Mouse (Mus musculus) layer of hippocampus, adult 2 months (tissue): ENCODE measurements at regions not wholly inside any gene's neighbourhood (a gene's known extent, or its start where the extent isn't known, plus 50 kb on each side); places are given as distances from the start of the nearest gene placed in this dataset.

Experiments
- DNase-seq, 2 experiments: peaks; one replicate each; pipeline ENCODE4 v3.0.0; 2022; ENCODE audit warnings: low spot score in 2 of 2
- H3K27ac ChIP-seq: fragments of 200-600 bp; 2 replicates; pipeline ENCODE4 v1.8.1; 2022
- H3K4me3 ChIP-seq: fragments of 200-600 bp; 2 replicates; pipeline ENCODE4 v1.8.1; 2022; ENCODE audit warnings: mild to moderate bottlenecking
- CTCF ChIP-seq: fragments of 200-600 bp; conservative IDR thresholded peaks from 2 replicates; pipeline ENCODE4 v1.8.1; 2022; ENCODE audit warnings: antibody characterized with exemption, mild to moderate bottlenecking, moderate library complexity

GRCm38 (mm10) chr4:35640866-35641265 is 414.9 kb upstream of the C9orf72 start:
- peak; percentile 63 to 80 for DNase-seq
- TF ChIP-seq CTCF = no peak
- Histone ChIP-seq H3K4me3 (no peak overlapping the region), H3K27ac (peak overlapping the region; percentile 68)

GRCm38 (mm10) chr4:35606200-35606599 is 380.2 kb upstream of the C9orf72 start:
- no peak for DNase-seq
- Histone ChIP-seq H3K4me3 (no peak overlapping the region), H3K27ac (no peak overlapping the region)
- TF ChIP-seq CTCF = no peak

- no peak overlapping the region for H3K27ac ChIP-seq
- H3K4me3 ChIP-seq = no peak overlapping the region
- no peak for TF ChIP-seq CTCF
- DNase-seq = no peak
Observed at GRCm38 (mm10) chr4:35578086-35578485, 352.1 kb upstream of the C9orf72 start.

- no peak for TF ChIP-seq CTCF
- Histone ChIP-seq H3K27ac (no peak overlapping the region), H3K4me3 (no peak overlapping the region)
- DNase-seq = no peak
Observed at GRCm38 (mm10) chr4:35575179-35575974, 349.4 kb upstream of the C9orf72 start.

- no peak overlapping the region for H3K4me3 ChIP-seq
- no peak for TF ChIP-seq CTCF
- no peak for DNase-seq
Observed at GRCm38 (mm10) chr4:35571541-35572447, 345.8 kb upstream of the C9orf72 start.

GRCm38 (mm10) chr4:35561303-35561702 is 335.3 kb upstream of the C9orf72 start:
- Histone ChIP-seq H3K4me3 (no peak overlapping the region), H3K27ac (no peak overlapping the region)
- TF ChIP-seq CTCF = no peak
- peak in 1 of 2 experiments; percentile 12 for DNase-seq

More at GRCm38 (mm10) chr4:35571541-35572447, 345.8 kb upstream of the C9orf72 start:
- H3K27ac ChIP-seq = no peak overlapping the region

- no peak for TF ChIP-seq CTCF
- Histone ChIP-seq H3K27ac (no peak overlapping the region), H3K4me3 (no peak overlapping the region)
- DNase-seq = no peak
Observed at GRCm38 (mm10) chr4:35560004-35560403, 334.0 kb upstream of the C9orf72 start.

GRCm38 (mm10) chr4:35553309-35553708 is 327.3 kb upstream of the C9orf72 start:
- no peak for TF ChIP-seq CTCF
- DNase-seq = no peak
- Histone ChIP-seq H3K4me3 (no peak overlapping the region), H3K27ac (no peak overlapping the region)

- H3K27ac ChIP-seq = no peak overlapping the region
- no peak for DNase-seq
- no peak for TF ChIP-seq CTCF
- H3K4me3 ChIP-seq = no peak overlapping the region
Observed at GRCm38 (mm10) chr4:35551988-35552387, 326.0 kb upstream of the C9orf72 start.

GRCm38 (mm10) chr4:35534565-35535279 is 308.7 kb upstream of the C9orf72 start:
- Histone ChIP-seq H3K4me3 (no peak overlapping the region), H3K27ac (no peak overlapping the region)
- TF ChIP-seq CTCF = no peak
- no peak for DNase-seq

- Histone ChIP-seq H3K4me3 (no peak overlapping the region), H3K27ac (no peak overlapping the region)
- TF ChIP-seq CTCF = no peak
- no peak for DNase-seq
Observed at GRCm38 (mm10) chr4:35534154-35534553, 308.2 kb upstream of the C9orf72 start.
